Mouse (Mus musculus): ENCODE measurements around the gene Gm20854.
"Not testable (repeated sequence)": the region's sequence is repeated elsewhere in the genome, so short reads cannot be mapped to it uniquely, and the experiment has no call there.

DNA sequence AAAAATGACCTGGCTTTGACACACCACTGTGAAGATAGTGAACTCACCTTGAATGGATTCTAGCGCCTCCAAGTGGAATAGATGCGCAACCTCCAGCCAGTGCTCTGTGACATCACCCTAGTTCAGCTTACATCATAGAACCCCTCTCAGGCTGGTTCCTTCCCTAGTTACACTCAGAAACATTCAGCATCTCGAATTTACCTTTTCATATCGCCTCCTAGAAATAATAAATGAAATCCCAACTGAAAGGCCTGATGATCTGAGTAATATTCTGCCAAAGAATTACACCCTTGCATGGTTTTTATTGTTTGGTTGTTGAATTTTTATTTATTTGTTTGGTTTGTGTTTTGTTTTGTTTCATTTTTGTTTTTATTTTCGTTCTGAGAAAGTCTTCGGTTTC lies at the start of gene Gm20854:
- TF ChIP-seq CTCF (IDR thresholded peaks at IDR 0.05); POLR2A (IDR thresholded peaks at IDR 0.05; ENCODE audit: insufficient read depth, low read depth, low read length); EP300 (IDR thresholded peaks at IDR 0.05; ENCODE audit: insufficient read depth, low read depth, low read length): not testable (repeated sequence)
